Mouse (Mus musculus) urinary bladder, postnatal 10 days (tissue): ENCODE measurements around the gene Zfp683.

Experiments used
- DNase-seq: peaks from one replicate; pipeline ENCODE4 v3.0.0; 2022; ENCODE audit warnings: low spot score

The Zfp683 gene

DNA sequence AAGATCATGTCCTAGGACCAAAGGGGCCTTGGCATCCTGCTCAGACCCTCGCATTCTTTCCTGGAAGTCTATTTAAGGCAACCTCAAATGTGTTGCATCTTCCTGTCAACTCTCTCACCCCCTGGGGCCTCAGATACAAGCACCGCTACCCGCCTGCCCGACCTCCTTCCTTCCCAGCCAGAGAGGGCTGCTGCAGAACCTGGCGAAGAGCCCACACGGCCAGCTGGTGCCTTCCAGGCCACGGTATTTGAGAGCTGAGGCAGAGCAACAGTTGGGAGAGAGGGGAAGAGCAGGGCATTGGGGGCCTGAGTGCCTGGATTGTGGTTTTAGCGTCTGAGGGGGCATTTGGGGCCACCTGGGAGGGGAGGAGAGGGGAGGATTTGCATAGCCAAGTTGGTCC lies 1.1 kb upstream of the Zfp683 start:
- no peak for DNase-seq

DNA sequence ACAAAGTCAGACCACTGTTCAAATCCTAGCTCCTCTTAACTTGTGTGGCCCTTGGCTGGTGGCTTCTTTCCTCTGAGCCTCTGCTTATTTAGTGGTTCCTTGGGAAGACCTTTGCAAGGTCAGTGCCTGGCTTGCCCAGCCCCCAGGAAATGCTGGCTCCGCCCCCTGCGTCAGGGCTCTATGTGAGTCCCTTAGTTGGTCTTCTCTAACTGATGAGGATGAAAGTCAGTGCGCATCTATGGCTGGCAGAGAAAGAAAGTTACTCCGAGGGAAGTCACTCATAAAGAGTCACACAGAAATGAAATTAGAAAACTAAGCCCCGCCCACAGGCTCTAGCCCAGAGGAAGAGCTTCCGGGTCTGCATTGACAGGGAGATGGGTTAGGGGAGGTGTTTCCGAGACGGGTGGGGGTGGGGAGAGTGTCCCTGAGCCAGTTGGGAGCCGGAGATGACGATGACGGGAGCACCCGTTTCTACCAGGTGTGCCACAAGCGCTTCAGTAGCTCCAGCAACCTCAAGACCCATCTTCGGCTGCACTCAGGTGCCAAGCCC lies 4.6 kb downstream of the Zfp683 start:
- no peak for DNase-seq

DNA sequence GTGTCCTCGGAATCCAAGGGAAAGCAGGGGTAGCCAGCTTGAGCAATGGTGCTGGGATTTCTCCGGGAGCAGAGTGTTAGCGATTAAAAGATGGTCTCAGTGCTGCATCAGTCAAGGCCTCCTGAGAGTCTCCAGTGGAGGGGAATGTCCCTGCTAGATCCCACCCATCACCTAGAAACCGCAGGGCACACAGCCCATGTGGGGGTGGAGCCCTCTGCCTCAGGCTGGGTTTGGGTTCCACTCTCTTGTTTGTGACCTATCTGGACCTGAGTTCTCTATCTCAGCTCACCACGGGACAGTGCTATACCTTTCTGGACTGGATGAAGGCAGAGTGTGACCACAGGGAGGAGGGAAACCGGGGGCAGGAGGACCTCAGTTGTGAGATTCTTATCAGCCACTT lies 5.3 kb downstream of the Zfp683 start:
- DNase-seq, result no peak

DNA sequence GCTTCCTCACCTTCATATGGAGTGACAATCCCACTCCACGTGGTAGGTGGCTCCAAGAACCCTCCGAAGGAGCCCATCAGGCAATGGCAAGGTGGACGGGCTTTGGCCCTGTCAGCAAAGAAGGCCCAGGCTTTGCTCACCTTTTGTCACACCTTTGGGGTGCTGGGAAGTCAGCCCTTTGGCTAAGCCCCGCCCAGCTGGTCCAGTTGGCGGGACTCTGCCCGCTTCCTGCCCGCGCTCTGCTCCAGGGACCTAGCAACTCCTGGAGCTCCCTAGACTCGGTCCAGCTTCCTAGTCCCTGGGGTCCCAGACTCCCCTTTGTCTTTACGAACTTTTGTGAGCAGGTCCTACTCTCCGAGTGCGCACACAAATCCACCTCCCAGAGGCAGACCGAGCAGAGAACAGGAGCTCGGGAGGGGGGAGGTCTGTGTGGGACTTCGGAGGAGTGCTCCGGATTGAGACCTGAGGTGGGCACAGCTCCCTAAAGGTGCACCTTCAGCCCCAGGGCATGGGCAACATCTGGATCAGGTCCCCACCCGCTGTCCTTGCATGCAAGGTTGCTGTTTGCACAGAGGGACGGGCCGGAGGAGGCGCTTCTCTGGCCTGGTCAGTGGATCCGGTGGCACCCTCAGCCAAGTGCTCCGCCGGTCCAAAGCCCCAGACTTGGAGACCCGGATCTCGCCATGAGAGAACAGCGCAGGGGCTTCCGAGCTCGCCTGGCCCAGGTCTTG lies 6.7 kb downstream of the Zfp683 start, which contains the start of gene Crybg2:
TSS of gene Crybg2 (plus strand) at position 681 of the 731 bp plus-strand sequence.
- DNase-seq, result no peak

GRCm38 (mm10) chr4:134061166-134061830 lies 7.7 kb downstream of the Zfp683 start:
- DNase-seq, result no peak

- DNase-seq, result no peak
Measured at GRCm38 (mm10) chr4:134061944-134062446, 8.4 kb downstream of the Zfp683 start.

GRCm38 (mm10) chr4:134062561-134062960 lies 8.9 kb downstream of the Zfp683 start:
- DNase-seq, result no peak

GRCm38 (mm10) chr4:134065431-134066004 lies 11.9 kb downstream of the Zfp683 start:
- no peak for DNase-seq

DNA sequence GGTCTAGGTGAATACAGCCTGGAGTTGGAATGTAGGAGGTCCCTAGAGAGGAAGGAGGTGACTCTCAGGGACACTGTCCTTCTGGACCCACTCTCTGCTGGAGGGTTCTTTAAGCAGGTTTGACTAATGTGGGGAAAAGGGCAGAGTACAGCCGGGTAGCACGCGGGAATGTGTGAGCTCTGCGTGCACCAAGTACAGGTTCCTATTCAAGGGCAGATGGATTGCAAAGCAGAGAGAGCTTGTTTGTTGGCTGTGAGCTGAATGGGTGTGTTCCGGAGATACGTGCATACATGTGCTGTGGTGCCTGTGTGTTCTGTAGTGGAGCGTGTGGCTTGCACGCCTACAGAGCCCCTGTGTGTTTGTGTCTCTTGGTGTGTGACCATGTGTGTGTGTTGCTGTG lies 13.7 kb downstream of the Zfp683 start:
- no peak for DNase-seq

- no peak for DNase-seq
Measured at GRCm38 (mm10) chr4:134067833-134068544, 14.4 kb downstream of the Zfp683 start.

- DNase-seq, result no peak
Measured at GRCm38 (mm10) chr4:134068793-134069580, 15.3 kb downstream of the Zfp683 start.

- no peak for DNase-seq
Measured at GRCm38 (mm10) chr4:134078694-134079093, 25.1 kb downstream of the Zfp683 start.

DNA sequence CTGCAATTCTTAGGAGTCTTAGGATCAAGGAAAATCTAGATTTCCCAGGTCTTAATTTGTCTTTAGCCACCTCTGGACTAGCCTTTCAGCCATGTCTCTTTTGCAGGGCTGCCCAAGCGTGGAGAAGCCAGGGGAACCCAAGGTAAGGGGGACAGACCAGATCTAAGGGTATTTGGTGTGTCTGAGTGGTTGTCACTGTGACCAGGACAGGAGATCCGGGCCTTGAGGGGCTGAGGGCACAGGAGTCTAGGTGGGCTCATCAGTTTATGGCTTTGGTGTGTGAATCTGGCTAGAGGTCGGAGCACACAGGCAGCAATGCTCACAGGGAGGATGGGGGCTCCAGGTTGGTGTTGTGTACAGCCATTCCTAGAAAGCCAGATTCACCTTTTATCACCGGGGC lies 27.0 kb downstream of the Zfp683 start:
- DNase-seq, result no peak

DNA sequence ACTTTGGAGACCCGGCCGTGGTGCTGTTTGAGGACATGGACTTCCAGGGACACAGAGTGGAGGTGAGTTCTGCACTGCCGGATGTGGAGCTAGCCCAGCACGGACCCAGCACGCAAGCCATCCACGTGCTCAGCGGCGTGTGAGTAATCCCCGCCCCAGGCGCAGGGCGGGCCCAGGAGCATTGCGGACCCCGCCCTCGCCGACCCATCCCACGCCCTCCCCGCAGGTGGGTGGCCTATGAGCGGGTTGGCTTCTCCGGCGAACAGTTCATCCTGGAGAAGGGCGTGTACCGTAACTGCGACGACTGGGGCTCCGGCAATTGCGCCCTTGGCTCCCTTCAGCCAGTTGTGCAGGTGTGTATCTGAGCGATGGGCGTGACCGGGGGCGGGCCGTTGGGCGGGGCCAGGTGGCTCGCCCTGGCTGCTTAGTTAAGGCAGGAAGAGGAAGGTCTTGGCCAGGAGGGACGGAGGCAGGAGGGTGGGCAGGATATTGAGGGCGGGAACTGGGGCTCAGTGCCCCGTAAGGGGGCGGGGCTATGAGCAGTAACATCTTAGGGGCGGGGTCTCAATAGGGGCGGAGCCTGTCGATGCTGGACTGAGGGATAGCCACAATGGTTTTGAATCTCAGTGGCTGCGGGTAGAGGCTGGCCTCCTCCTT lies 28.2 kb downstream of the Zfp683 start:
- no peak for DNase-seq

DNA sequence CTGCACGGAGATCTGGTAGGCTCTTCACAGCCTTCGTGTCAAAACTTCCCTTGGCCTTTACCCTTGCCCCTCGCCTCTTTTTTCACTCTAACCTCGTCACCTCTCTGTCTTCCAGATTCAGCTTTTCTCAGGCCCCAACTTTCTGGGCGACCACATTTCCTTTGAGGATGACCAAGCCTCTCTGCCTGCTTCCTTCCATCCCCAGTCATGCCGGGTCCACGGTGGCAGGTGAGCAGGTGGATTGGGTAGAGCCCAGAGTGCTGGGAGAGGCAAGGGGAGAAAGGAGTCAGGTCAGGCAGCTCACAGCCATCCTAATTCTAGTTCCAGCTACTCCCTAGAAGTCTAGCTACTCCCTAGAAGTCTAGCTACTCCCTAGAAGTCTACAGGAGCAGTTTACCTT lies 28.8 kb downstream of the Zfp683 start:
- DNase-seq, result no peak

- no peak for DNase-seq
Measured at GRCm38 (mm10) chr4:134084999-134085398, 31.4 kb downstream of the Zfp683 start.

DNA sequence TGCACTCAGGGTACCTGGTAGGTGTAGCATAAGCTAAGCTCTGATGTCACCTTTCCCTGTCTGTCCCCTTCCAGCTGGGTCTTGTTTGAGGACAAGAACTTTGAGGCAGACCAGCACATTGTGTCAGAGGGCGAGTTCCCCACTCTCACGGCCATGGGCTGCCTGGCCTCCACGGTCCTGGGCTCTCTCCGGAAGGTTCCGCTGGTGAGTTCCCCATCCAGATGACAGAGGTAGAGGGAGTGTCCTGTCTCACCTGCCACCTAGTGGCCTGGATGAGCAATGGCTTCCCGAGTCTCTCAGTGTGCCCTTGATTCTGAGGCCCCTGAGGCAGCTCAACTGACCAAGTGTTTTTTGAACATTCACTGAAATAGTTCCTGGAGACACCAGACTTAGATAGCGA lies 33.8 kb downstream of the Zfp683 start:
- no peak for DNase-seq

GRCm38 (mm10) chr4:134089029-134089428 lies 35.4 kb downstream of the Zfp683 start:
- DNase-seq, result no peak

DNA sequence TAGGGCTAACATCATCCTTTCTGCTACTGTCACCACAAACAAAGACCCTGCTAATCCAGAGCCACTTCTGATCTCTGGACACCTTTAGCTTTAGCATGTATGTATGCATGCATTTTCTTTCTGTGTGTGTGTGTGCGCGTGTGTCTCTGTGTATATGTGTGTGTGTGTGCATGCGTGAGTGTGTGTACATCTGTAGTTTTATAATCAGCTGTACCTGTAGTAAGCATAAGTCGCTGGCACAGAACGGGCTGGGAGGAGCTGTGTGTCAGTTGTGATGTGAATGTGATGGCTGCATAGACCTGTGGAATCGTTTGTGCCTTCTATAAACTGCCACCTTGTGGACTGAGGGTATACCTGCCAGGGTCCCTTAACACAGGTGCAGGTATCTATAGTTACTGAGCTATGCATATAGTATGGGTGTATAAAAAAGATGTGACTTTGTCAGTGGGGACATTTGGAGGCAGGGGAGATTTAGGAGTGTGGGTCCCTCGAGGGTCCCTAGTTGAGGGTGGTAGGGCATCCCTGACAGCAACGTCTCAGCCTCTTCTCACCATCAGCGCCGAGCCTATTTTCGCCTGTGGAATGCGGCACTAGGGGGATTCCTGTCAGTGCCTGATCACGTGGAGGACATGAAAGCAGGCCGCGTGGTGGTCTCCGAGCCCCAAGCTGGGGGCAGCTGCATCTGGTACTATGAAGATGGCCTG lies 37.0 kb downstream of the Zfp683 start:
- DNase-seq, result no peak

GRCm38 (mm10) chr4:134091225-134091529 lies 37.5 kb downstream of the Zfp683 start:
- DNase-seq, result no peak
